Mouse (Mus musculus): ENCODE results near the gene 2010003K11Rik.

GRCm38 (mm10) chr19:4477345-4478189 lies 20.8 kb downstream of the 2010003K11Rik start, which contains the start of gene Syt12:
- TF ChIP-seq CTCF (IDR thresholded peaks at IDR 0.05; ENCODE audit: extremely low read depth, insufficient read depth, insufficient read length, insufficient replicate concordance), result no peak
- no peak for TF ChIP-seq POLR2A (IDR thresholded peaks at IDR 0.05; ENCODE audit: low read depth, low read length)
